Mouse (Mus musculus) B cell, adult 2 months (primary cell): ENCODE results near the gene Sept1.
A peak's percentile ranks its signal among the peaks of the same experiment; 100 is the strongest.

Source experiments
- DNase-seq, 2 experiments: peaks; one replicate each; pipeline ENCODE4 v3.0.0; 2022

Gene Sept1

GRCm38 (mm10) chr7:127217901-127218642 is 14.9 kb downstream of the Sept1 start:
- peak; percentile 62 to 70 for DNase-seq

- DNase-seq = no peak
Observed at GRCm38 (mm10) chr7:127217475-127217874, 15.5 kb downstream of the Sept1 start.

GRCm38 (mm10) chr7:127216307-127216706 is 16.6 kb downstream of the Sept1 start:
- no peak for DNase-seq

GRCm38 (mm10) chr7:127214981-127215871 is 17.7 kb downstream of the Sept1 start:
- DNase-seq = peak; percentile 73 to 77

- no peak for DNase-seq
Observed at GRCm38 (mm10) chr7:127214521-127214920, 18.4 kb downstream of the Sept1 start.

- DNase-seq = no peak
Observed at GRCm38 (mm10) chr7:127213930-127214329, 19.0 kb downstream of the Sept1 start.

- peak; percentile 56 to 57 for DNase-seq
Observed at GRCm38 (mm10) chr7:127213485-127213884, 19.4 kb downstream of the Sept1 start.

GRCm38 (mm10) chr7:127212432-127213250 is 20.3 kb downstream of the Sept1 start:
- DNase-seq = no peak

- peak in 1 of 2 experiments; percentile 22 for DNase-seq
Observed at GRCm38 (mm10) chr7:127211014-127211745, 21.8 kb downstream of the Sept1 start.

- no peak for DNase-seq
Observed at GRCm38 (mm10) chr7:127210266-127210665, 22.7 kb downstream of the Sept1 start.

- no peak for DNase-seq
Observed at GRCm38 (mm10) chr7:127209851-127210250, 23.1 kb downstream of the Sept1 start.

- peak; percentile 91 to 92 for DNase-seq
Observed at GRCm38 (mm10) chr7:127208553-127209438, 24.1 kb downstream of the Sept1 start, which contains the start of gene Mylpf. TSS of gene Mylpf (plus strand) at chr7:127208890.

GRCm38 (mm10) chr7:127208295-127208552 is 24.7 kb downstream of the Sept1 start, which contains the start of gene Tbc1d10b:
TSS of gene Tbc1d10b (minus strand) at chr7:127208468.
- DNase-seq = no peak

- no peak for DNase-seq
Observed at GRCm38 (mm10) chr7:127207374-127208294, 25.3 kb downstream of the Sept1 start.

- DNase-seq = no peak
Observed at GRCm38 (mm10) chr7:127206606-127207005, 26.3 kb downstream of the Sept1 start.

GRCm38 (mm10) chr7:127196484-127196883 is 36.4 kb downstream of the Sept1 start:
- DNase-seq = no peak

- DNase-seq = peak; percentile 91 to 94
Observed at GRCm38 (mm10) chr7:127195544-127196295, 37.2 kb downstream of the Sept1 start, which contains the start of gene Cd2bp2. TSS of gene Cd2bp2 (minus strand) at chr7:127196050.

GRCm38 (mm10) chr7:127194633-127195029 is 38.3 kb downstream of the Sept1 start:
- DNase-seq = no peak

GRCm38 (mm10) chr7:127194011-127194632 is 38.8 kb downstream of the Sept1 start:
- DNase-seq = no peak
